Mouse (Mus musculus): Measurements from ENCODE around the gene Cep112. TPM values are rescaled to one million over a fixed set of nuclear protein-coding genes. Genes with fewer than 3 reads are reported as not detected.

Gene Cep112
- total RNA-seq, 1 experiment: 0.85 TPM

- Histone ChIP-seq H3K27ac (ENCODE audit: insufficient read depth, low read depth, low read length, poor library complexity, severe bottlenecking) (no peak overlapping the region), H3K9ac (ENCODE audit: insufficient read depth, low read depth, low read length, poor library complexity, severe bottlenecking) (no peak overlapping the region), H3K4me3 (ENCODE audit: insufficient read depth in 1 of 2, low read depth in 1 of 2, low read length in 2 of 2, poor library complexity in 1 of 2, severe bottlenecking in 1 of 2) (no peak overlapping the region), H3K9me3 (ENCODE audit: control insufficient read depth, insufficient read depth, low read depth, low read length) (no peaks in the 10 kb centered on the region), H3K4me1 (ENCODE audit: control insufficient read depth in 2 of 2, insufficient read depth in 2 of 2, low read length in 2 of 2, poor library complexity in 1 of 2) (peaks cover 0 to 17% of the 10 kb centered on the region in 2 experiments; a peak in 1 of 4 replicates), H3K36me3 (ENCODE audit: control insufficient read depth, insufficient read depth, low read length, poor library complexity, severe bottlenecking) (no peaks in the 10 kb centered on the region)
- DNase-seq (ENCODE audit: low read depth, low spot score): no peak
- no peak for TF ChIP-seq ZC3H11A (IDR thresholded peaks at IDR 0.05; ENCODE audit: borderline replicate concordance, low read depth, low read length)
- in situ Hi-C loops (cut with MboI; ENCODE audit: low sequenced_read_pairs in 2 of 2, unreplicated experiment in 2 of 2): no loop called here
Observed at GRCm38 (mm10) chr11:108901670-108902069, 476.7 kb downstream of the Cep112 start.

GRCm38 (mm10) chr11:108902303-108902702 lies 477.3 kb downstream of the Cep112 start:
- Histone ChIP-seq H3K36me3 (ENCODE audit: control insufficient read depth, insufficient read depth, low read length, poor library complexity, severe bottlenecking) (no peaks in the 10 kb centered on the region), H3K4me1 (ENCODE audit: control insufficient read depth in 2 of 2, insufficient read depth in 2 of 2, low read length in 2 of 2, poor library complexity in 1 of 2) (peaks cover 0 to 19% of the 10 kb centered on the region in 2 experiments; a peak in 1 of 4 replicates), H3K9ac (ENCODE audit: insufficient read depth, low read depth, low read length, poor library complexity, severe bottlenecking) (no peak overlapping the region), H3K9me3 (ENCODE audit: control insufficient read depth, insufficient read depth, low read depth, low read length) (no peaks in the 10 kb centered on the region), H3K4me3 (ENCODE audit: insufficient read depth in 1 of 2, low read depth in 1 of 2, low read length in 2 of 2, poor library complexity in 1 of 2, severe bottlenecking in 1 of 2) (no peak overlapping the region), H3K27ac (ENCODE audit: insufficient read depth, low read depth, low read length, poor library complexity, severe bottlenecking) (no peak overlapping the region)
- TF ChIP-seq CHD2 (IDR thresholded peaks at IDR 0.05; ENCODE audit: low read depth, low read length): no peak
- TF ChIP-seq MAFK (IDR thresholded peaks at IDR 0.05; ENCODE audit: insufficient read depth, low read depth, low read length): no peak
- TF ChIP-seq ZNF384 (IDR thresholded peaks at IDR 0.05; ENCODE audit: low read depth, low read length): no peak
- no peak for TF ChIP-seq ZC3H11A (IDR thresholded peaks at IDR 0.05; ENCODE audit: borderline replicate concordance, low read depth, low read length)
- no peak for TF ChIP-seq HCFC1 (IDR thresholded peaks at IDR 0.05; ENCODE audit: borderline replicate concordance, insufficient read depth, low read length)
- no peak for DNase-seq (ENCODE audit: low read depth, low spot score)
- in situ Hi-C loops (cut with MboI; ENCODE audit: low sequenced_read_pairs in 2 of 2, unreplicated experiment in 2 of 2): no loop called here

- Histone ChIP-seq H3K9me3 (ENCODE audit: control insufficient read depth, insufficient read depth, low read depth, low read length) (no peaks in the 10 kb centered on the region), H3K36me3 (ENCODE audit: control insufficient read depth, insufficient read depth, low read length, poor library complexity, severe bottlenecking) (no peaks in the 10 kb centered on the region), H3K4me3 (ENCODE audit: insufficient read depth in 1 of 2, low read depth in 1 of 2, low read length in 2 of 2, poor library complexity in 1 of 2, severe bottlenecking in 1 of 2) (no peak overlapping the region), H3K27ac (ENCODE audit: insufficient read depth, low read depth, low read length, poor library complexity, severe bottlenecking) (no peak overlapping the region), H3K9ac (ENCODE audit: insufficient read depth, low read depth, low read length, poor library complexity, severe bottlenecking) (no peak overlapping the region), H3K4me1 (ENCODE audit: control insufficient read depth in 2 of 2, insufficient read depth in 2 of 2, low read length in 2 of 2, poor library complexity in 1 of 2) (peaks cover 0 to 29% of the 10 kb centered on the region in 2 experiments; a peak in 3 of 4 replicates)
- no peak for TF ChIP-seq ZNF384 (IDR thresholded peaks at IDR 0.05; ENCODE audit: low read depth, low read length)
- no peak for TF ChIP-seq CHD2 (IDR thresholded peaks at IDR 0.05; ENCODE audit: low read depth, low read length)
- no peak for TF ChIP-seq HCFC1 (IDR thresholded peaks at IDR 0.05; ENCODE audit: borderline replicate concordance, insufficient read depth, low read length)
- in situ Hi-C loops (cut with MboI; ENCODE audit: low sequenced_read_pairs in 2 of 2, unreplicated experiment in 2 of 2): no loop called here
- no peak for DNase-seq (ENCODE audit: low read depth, low spot score)
Observed at GRCm38 (mm10) chr11:108906590-108907254, 481.7 kb downstream of the Cep112 start.

GRCm38 (mm10) chr11:108909396-108910195 lies 484.6 kb downstream of the Cep112 start:
- no peak for DNase-seq (ENCODE audit: low read depth, low spot score)
- H3K9me3 ChIP-seq (ENCODE audit: control insufficient read depth, insufficient read depth, low read depth, low read length): no peaks in the 10 kb centered on the region
- H3K9ac ChIP-seq (ENCODE audit: insufficient read depth, low read depth, low read length, poor library complexity, severe bottlenecking): no peak overlapping the region

More at GRCm38 (mm10) chr11:108909396-108910195, 484.6 kb downstream of the Cep112 start:
- Histone ChIP-seq H3K4me1 (ENCODE audit: control insufficient read depth in 2 of 2, insufficient read depth in 2 of 2, low read length in 2 of 2, poor library complexity in 1 of 2) (peaks cover 0 to 32% of the 10 kb centered on the region in 2 experiments; a peak in 3 of 4 replicates), H3K27ac (ENCODE audit: insufficient read depth, low read depth, low read length, poor library complexity, severe bottlenecking) (peak overlapping the region; percentile 37; the same call in 1 of the 2 replicates), H3K4me3 (ENCODE audit: insufficient read depth in 1 of 2, low read depth in 1 of 2, low read length in 2 of 2, poor library complexity in 1 of 2, severe bottlenecking in 1 of 2) (peak overlapping the region; percentile 5 to 29; a peak in 2 of 4 replicates), H3K36me3 (ENCODE audit: control insufficient read depth, insufficient read depth, low read length, poor library complexity, severe bottlenecking) (no peaks in the 10 kb centered on the region)
- no peak for TF ChIP-seq HCFC1 (IDR thresholded peaks at IDR 0.05; ENCODE audit: borderline replicate concordance, insufficient read depth, low read length)
- TF ChIP-seq ZNF384 (IDR thresholded peaks at IDR 0.05; ENCODE audit: low read depth, low read length): no peak
- TF ChIP-seq MAFK (IDR thresholded peaks at IDR 0.05; ENCODE audit: insufficient read depth, low read depth, low read length): no peak
- no peak for TF ChIP-seq CHD2 (IDR thresholded peaks at IDR 0.05; ENCODE audit: low read depth, low read length)
- TF ChIP-seq ZC3H11A (IDR thresholded peaks at IDR 0.05; ENCODE audit: borderline replicate concordance, low read depth, low read length): no peak
- in situ Hi-C loops (cut with MboI; ENCODE audit: low sequenced_read_pairs in 2 of 2, unreplicated experiment in 2 of 2): no loop called here

Other genes with a start within 250 kb of the Cep112 start
- not detected in 2 replicates for gene Apoh, start 81.8 kb upstream of the Cep112 start, total RNA-seq (2012; rRNA removed)
- 6.0 and 8.4 TPM in 2 replicates for gene Prkca, start 81.3 kb upstream of the Cep112 start, total RNA-seq (2012; rRNA removed)

All from ES-E14 (cell line).